11 mouse cellular contexts compared by ENCODE assay signal in genomic region chr4:134754371-134754770, GRCm38 (mm10). TPM values are rescaled to one million over a fixed set of nuclear protein-coding genes. Genes with fewer than 3 reads are reported as not detected.
DNase-seq lines count a peak whose midpoint lies in the region; ATAC-seq and TF ChIP-seq lines count a peak whose summit lies in the region.
"Had no signal": no experiment of that assay in that cellular context is flagged by ENCODE, and none has a peak within 500 bp of the region (broad histone marks: within the 10 kb centered on the region; RNA-seq: fewer than 3 reads in every experiment).

No protein-coding gene starts in this region.

- 37% methylated on average over 10 of the region's 10 CpGs for WGBS in kidney, postnatal 0 days
- WGBS in embryonic facial prominence, embryonic 13.5 days: 42% methylated on average over 10 of the region's 10 CpGs
- 57% methylated on average over 10 of the region's 10 CpGs for WGBS in neural tube, embryonic 13.5 days

- H3K9me3 ChIP-seq in kidney, postnatal 0 days (replicated peaks; ENCODE audit: low read length): no peaks in the 10 kb centered on the region
- H3K9me3 ChIP-seq in embryonic facial prominence, embryonic 13.5 days: no peaks in the 10 kb centered on the region
- H3K9me3 ChIP-seq in neural tube, embryonic 13.5 days: no peaks in the 10 kb centered on the region

- 0 out of 2 replicates have a peak overlapping the region, but pooled peaks have one; percentile 14 for H3K9ac ChIP-seq in kidney, postnatal 0 days (ENCODE audit: low read depth, low read length)
- H3K9ac ChIP-seq in embryonic facial prominence, embryonic 13.5 days: no peak overlapping the region
- H3K9ac ChIP-seq in neural tube, embryonic 13.5 days: no peak overlapping the region

- no peak overlapping the region for H3K4me3 ChIP-seq in kidney, postnatal 0 days (replicated peaks; ENCODE audit: low read depth, low read length)
- no peak overlapping the region for H3K4me3 ChIP-seq in embryonic facial prominence, embryonic 13.5 days
- H3K4me3 ChIP-seq in neural tube, embryonic 13.5 days: no peak overlapping the region
- H3K4me3 ChIP-seq in layer of hippocampus, adult 2 months: no peak overlapping the region

- TF ChIP-seq CTCF in kidney, postnatal 0 days (IDR thresholded peaks at IDR 0.05; ENCODE audit: low read depth): no peak
- TF ChIP-seq CTCF in layer of hippocampus, adult 2 months (conservative IDR thresholded peaks at IDR 0.05): no peak

- ATAC-seq in kidney, postnatal 0 days (replicated peaks; ENCODE audit: low FRiP score, low read depth): no peak
- ATAC-seq in embryonic facial prominence, embryonic 13.5 days (ENCODE audit: insufficient number of reproducible peaks, insufficient read depth, low FRiP score, low TSS enrichment, low read depth): no peak
- no peak for ATAC-seq in neural tube, embryonic 13.5 days (ENCODE audit: low read depth)

- no peaks in the 10 kb centered on the region for H3K27me3 ChIP-seq in kidney, postnatal 0 days (ENCODE audit: insufficient read depth, low read length)
- H3K27me3 ChIP-seq in embryonic facial prominence, embryonic 13.5 days: 0 out of 2 replicates have a peak, but pooled peaks cover 3% of the 10 kb centered on the region
- no peaks in the 10 kb centered on the region; the same call in 1 of the 2 replicates for H3K27me3 ChIP-seq in neural tube, embryonic 13.5 days

- H3K36me3 ChIP-seq in kidney, postnatal 0 days (ENCODE audit: insufficient read depth, low read length): 0 out of 2 replicates have a peak, but pooled peaks cover 10% of the 10 kb centered on the region
- peaks cover 31% of the 10 kb centered on the region for H3K36me3 ChIP-seq in embryonic facial prominence, embryonic 13.5 days
- H3K36me3 ChIP-seq in neural tube, embryonic 13.5 days: no peaks in the 10 kb centered on the region

- peak overlapping the region; percentile 26; the same call in 1 of the 2 replicates for H3K27ac ChIP-seq in kidney, postnatal 0 days
- H3K27ac ChIP-seq in embryonic facial prominence, embryonic 13.5 days: 0 out of 2 replicates have a peak overlapping the region, but pooled peaks have one; percentile 3
- peak overlapping the region; percentile 59 for H3K27ac ChIP-seq in neural tube, embryonic 13.5 days (replicated peaks)
- H3K27ac ChIP-seq in layer of hippocampus, adult 2 months: no peak overlapping the region

- DNase-seq in kidney, postnatal 0 days (ENCODE audit: low spot score): no peak
- DNase-seq in kidney, postnatal 10 days: no peak
- peak; percentile 37 for DNase-seq in T-cell, adult 2 months (ENCODE audit: low spot score)
- DNase-seq in layer of hippocampus, adult 2 months (ENCODE audit: low spot score in 2 of 2): no peak
- no peak for DNase-seq in ovary, adult 18-20 months (ENCODE audit: low spot score)
- no peak for DNase-seq in left cerebral cortex, adult 8-10 months (ENCODE audit: low spot score in 2 of 2)
- DNase-seq: adrenal gland, postnatal 14 days; heart, postnatal 4 days; right cerebral cortex, postnatal 25 days had no signal

- H3K4me2 ChIP-seq in kidney, postnatal 0 days (ENCODE audit: low read length): no peak overlapping the region
- H3K4me2 ChIP-seq in embryonic facial prominence, embryonic 13.5 days: no peak overlapping the region
- H3K4me2 ChIP-seq in neural tube, embryonic 13.5 days: no peak overlapping the region

- peaks cover 18% of the 10 kb centered on the region for H3K4me1 ChIP-seq in kidney, postnatal 0 days (replicated peaks; ENCODE audit: insufficient read depth, low read length)
- peaks cover 63% of the 10 kb centered on the region for H3K4me1 ChIP-seq in embryonic facial prominence, embryonic 13.5 days
- H3K4me1 ChIP-seq in neural tube, embryonic 13.5 days (replicated peaks): peaks cover 32% of the 10 kb centered on the region

RNA-seq across cellular contexts. Expression of gene Ldlrap1, which starts 13.5 kb away (rescaled TPM):
- 21.2 and 21.3 TPM in 2 replicates for polyA plus RNA-seq in kidney, postnatal 0 days (2015; fragmentation: Nextera tagmentation; extraction: Ambion mirVana)
- 25.6 and 27.2 TPM in 2 replicates for polyA plus RNA-seq in embryonic facial prominence, embryonic 13.5 days (2015; fragmentation: Nextera tagmentation; extraction: Ambion mirVana)
- 3.6 and 4.9 TPM in 2 replicates for polyA plus RNA-seq in neural tube, embryonic 13.5 days (2015; fragmentation: Nextera tagmentation; extraction: Ambion mirVana)
- 1 to 10 TPM; 2.0 to 3.0 TPM for total RNA-seq in layer of hippocampus, adult 2 months (2021)
- 1 to 10 TPM; 2.8 to 4.8 (median 4.4) TPM for total RNA-seq in left cerebral cortex, adult 8-10 months (2022)

RNA-seq across cellular contexts. Expression of gene Man1c1, which starts 50.3 kb away (rescaled TPM):
- 3.2 and 3.4 TPM in 2 replicates for polyA plus RNA-seq in kidney, postnatal 0 days (2015; fragmentation: Nextera tagmentation; extraction: Ambion mirVana)
- polyA plus RNA-seq in embryonic facial prominence, embryonic 13.5 days (2015; fragmentation: Nextera tagmentation; extraction: Ambion mirVana): 2.4 and 2.7 TPM in 2 replicates
- polyA plus RNA-seq in neural tube, embryonic 13.5 days (2015; fragmentation: Nextera tagmentation; extraction: Ambion mirVana): 5.3 and 5.7 TPM in 2 replicates
- 10 to 100 TPM; 22.1 to 25.1 TPM for total RNA-seq in layer of hippocampus, adult 2 months (2021)
- total RNA-seq in left cerebral cortex, adult 8-10 months (2022): 10 to 100 TPM; 34.6 to 40.0 (median 38.4) TPM
